Mouse (Mus musculus) C2C12 (cell line): ENCODE data around the gene Gpatch2. TPM values are rescaled to one million over a fixed set of nuclear protein-coding genes. Genes with fewer than 3 reads are reported as not detected.

Experiments
- H3K27me3 ChIP-seq: one replicate; pipeline ENCODE4 v1.6.1; 2011; ENCODE audit not compliant: control insufficient read depth, insufficient read depth, insufficient read length
- H3K36me3 ChIP-seq: one replicate; pipeline ENCODE4 v1.6.1; 2011; ENCODE audit not compliant: control insufficient read depth, insufficient read depth
- H3K4me3 ChIP-seq: one replicate; pipeline ENCODE4 v1.5.1; 2011; ENCODE audit warnings: mild to moderate bottlenecking, control low read depth; ENCODE audit not compliant: poor library complexity, insufficient read depth, severe bottlenecking
- H3K79me2 ChIP-seq: one replicate; pipeline ENCODE4 v1.6.1; 2011; ENCODE audit not compliant: control insufficient read depth, insufficient read depth
- H3K79me3 ChIP-seq: one replicate; pipeline ENCODE4 v1.6.1; 2011; ENCODE audit warnings: low read depth, control low read depth
- H3ac ChIP-seq: one replicate; pipeline ENCODE3; 2011; ENCODE audit warnings: low read depth; ENCODE audit not compliant: control insufficient read depth, insufficient read length
- CEBPB ChIP-seq: IDR thresholded peaks from one replicate; pipeline ENCODE4 v1.6.1; 2011; ENCODE audit warnings: low read depth, mild to moderate bottlenecking, control low read depth, moderate library complexity
- CTCF ChIP-seq: IDR thresholded peaks from one replicate; pipeline ENCODE4 v1.5.1; 2011; ENCODE audit not compliant: control insufficient read depth, insufficient read depth, insufficient read length
- FOSL1 ChIP-seq: IDR thresholded peaks from one replicate; pipeline ENCODE4 v1.8.0; 2011; ENCODE audit warnings: mild to moderate bottlenecking, low read length; ENCODE audit not compliant: poor library complexity, insufficient read depth, severe bottlenecking
- MAX ChIP-seq: IDR thresholded peaks from one replicate; pipeline ENCODE4 v1.6.1; 2011; ENCODE audit warnings: mild to moderate bottlenecking, control low read depth
- MYOD1 ChIP-seq: IDR thresholded peaks from one replicate; pipeline ENCODE4 v1.6.1; 2011; ENCODE audit warnings: low read depth; ENCODE audit not compliant: control insufficient read depth, insufficient read length
- MYOG ChIP-seq: IDR thresholded peaks from one replicate; pipeline ENCODE4 v1.6.1; 2011; ENCODE audit not compliant: control insufficient read depth, insufficient read length; ENCODE audit errors: extremely low read depth
- USF1 ChIP-seq: IDR thresholded peaks from one replicate; pipeline ENCODE4 v1.6.1; 2011; ENCODE audit warnings: low read depth, mild to moderate bottlenecking, control low read depth, moderate library complexity
- polyA plus RNA-seq: library from polyadenylated mRNA; unstranded; fragments of >200 nt; fragmentation: generic; extraction: Trizol; gene quantifications from one replicate; pipeline ENCODE4 v1.2.1, GENCODE M21; 2012; ENCODE audit warnings: missing spikeins

Gpatch2 gene
- polyA plus RNA-seq, 1 experiment = 4.6 TPM

GRCm38 (mm10) chr1:187313323-187313722 is 98.0 kb downstream of the Gpatch2 start:
- Histone ChIP-seq H3K79me3 (no peaks in the 10 kb centered on the region), H3ac (no peak overlapping the region), H3K4me3 (no peak overlapping the region), H3K27me3 (no peaks in the 10 kb centered on the region), H3K36me3 (no peaks in the 10 kb centered on the region), H3K79me2 (no peaks in the 10 kb centered on the region)
- TF ChIP-seq MAX = no peak
- TF ChIP-seq USF1 = no peak
- no peak for TF ChIP-seq FOSL1
- TF ChIP-seq MYOD1 = no peak
- TF ChIP-seq MYOG = no peak
- TF ChIP-seq CEBPB = no peak
- TF ChIP-seq CTCF = no peak

- Histone ChIP-seq H3K79me2 (no peaks in the 10 kb centered on the region), H3K36me3 (no peaks in the 10 kb centered on the region), H3ac (no peak overlapping the region), H3K27me3 (no peaks in the 10 kb centered on the region), H3K4me3 (no peak overlapping the region), H3K79me3 (no peaks in the 10 kb centered on the region)
- TF ChIP-seq MYOG (no peak), MYOD1 (no peak), CTCF (no peak), FOSL1 (no peak)
Measured at GRCm38 (mm10) chr1:187313763-187314162, 98.5 kb downstream of the Gpatch2 start.

GRCm38 (mm10) chr1:187314516-187314915 is 99.2 kb downstream of the Gpatch2 start:
- no peak overlapping the region for H3K4me3 ChIP-seq
- no peak for TF ChIP-seq FOSL1
- TF ChIP-seq MYOG = no peak
- TF ChIP-seq CEBPB = no peak
- no peak for TF ChIP-seq MYOD1
- TF ChIP-seq USF1 = no peak
- TF ChIP-seq CTCF = no peak
- TF ChIP-seq MAX = no peak
- no peaks in the 10 kb centered on the region for H3K27me3 ChIP-seq
- no peaks in the 10 kb centered on the region for H3K79me3 ChIP-seq
- no peaks in the 10 kb centered on the region for H3K36me3 ChIP-seq
- no peaks in the 10 kb centered on the region for H3K79me2 ChIP-seq
- H3ac ChIP-seq = no peak overlapping the region

- H3K79me3 ChIP-seq = no peaks in the 10 kb centered on the region
- no peaks in the 10 kb centered on the region for H3K27me3 ChIP-seq
- TF ChIP-seq CTCF (no peak), FOSL1 (no peak), USF1 (no peak), CEBPB (no peak), MAX (no peak), MYOD1 (no peak), MYOG (no peak)
- H3K4me3 ChIP-seq = no peak overlapping the region
- no peaks in the 10 kb centered on the region for H3K36me3 ChIP-seq
- H3ac ChIP-seq = no peak overlapping the region
- no peaks in the 10 kb centered on the region for H3K79me2 ChIP-seq
Measured at GRCm38 (mm10) chr1:187315821-187316220, 100.5 kb downstream of the Gpatch2 start.

- TF ChIP-seq CTCF (no peak), USF1 (no peak), MYOG (no peak), MAX (no peak), CEBPB (no peak), FOSL1 (no peak), MYOD1 (no peak)
- Histone ChIP-seq H3K4me3 (no peak overlapping the region), H3K27me3 (no peaks in the 10 kb centered on the region), H3ac (no peak overlapping the region), H3K79me3 (no peaks in the 10 kb centered on the region), H3K79me2 (no peaks in the 10 kb centered on the region), H3K36me3 (no peaks in the 10 kb centered on the region)
Measured at GRCm38 (mm10) chr1:187316555-187316954, 101.2 kb downstream of the Gpatch2 start.

- Histone ChIP-seq H3ac (no peak overlapping the region), H3K36me3 (no peaks in the 10 kb centered on the region), H3K79me2 (no peaks in the 10 kb centered on the region), H3K4me3 (no peak overlapping the region), H3K79me3 (no peaks in the 10 kb centered on the region), H3K27me3 (no peaks in the 10 kb centered on the region)
- TF ChIP-seq FOSL1 (no peak), USF1 (no peak), CTCF (no peak), MAX (no peak), MYOD1 (no peak)
Measured at GRCm38 (mm10) chr1:187321814-187322213, 106.5 kb downstream of the Gpatch2 start.
